Mouse (Mus musculus) embryonic stem cell, embryonic (primary cell): ENCODE measurements around the gene Isg20.

Source experiments
- CTCF ChIA-PET, 4 experiments: fragments of 300-600 bp in 2 of 4; fragments of 350-600 bp in 2 of 4; sonication (Branson Sonifier 250); formaldehyde crosslinking; loops; one replicate each; lab custom pipeline; 2022; ENCODE audit warnings: inconsistent platforms in 2 of 4; lab: Charles Lee
- POLR2A ChIA-PET, 4 experiments: fragments of 300-600 bp in 2 of 4; fragments of 350-600 bp in 2 of 4; sonication (Branson Sonifier 250); formaldehyde crosslinking; loops; one replicate each; lab custom pipeline; 2022; ENCODE audit warnings: antibody characterized with exemption in 4 of 4, inconsistent platforms in 1 of 4; lab: Charles Lee

Gene Isg20

GRCm38 (mm10) chr7:78893917-78894316 is 19.3 kb upstream of the Isg20 start:
- CTCF ChIA-PET = interaction anchor here in 1 of 4 experiments (1.4 to 2.0 kb wide), 2 partner anchors 17 to 103 kb away, joined by 3 to 6 read pairs; no protein-coding TSS in a partner anchor
- POLR2A ChIA-PET = interaction anchor here in 3 of 4 experiments (0.7 to 7.2 kb wide), 15 partner anchors 10 to 122 kb away, joined by 3 to 122 read pairs (median 18); partner anchors contain the start of genes Isg20 (in 2 of the 3), Mrpl46 (in 2 of the 3), Det1 (in 1 of the 3) and Mrps11 (in 1 of the 3)

- POLR2A ChIA-PET = interaction anchor here (0.7 to 7.2 kb wide), 55 partner anchors 8 to 1603 kb away, joined by 3 to 122 read pairs (median 6); partner anchors contain the start of genes Det1 (in 3 of the 4), Mrpl46 (in 3 of the 4), Mrps11 (in 3 of the 4) and Isg20 (in 2 of the 4)
- CTCF ChIA-PET = interaction anchor here in 3 of 4 experiments (0.6 to 2.2 kb wide), 10 partner anchors 16 to 256 kb away, joined by 3 to 8 read pairs (median 6); partner anchors contain the start of gene Det1 (in 1 of the 3)
These were observed 18.1 kb upstream of the Isg20 start for GRCm38 (mm10) chr7:78895021-78895652.

- ChIA-PET CTCF (interaction anchor here in 3 of 4 experiments (0.7 to 2.2 kb wide), 12 partner anchors 15 to 450 kb away, joined by 3 to 16 read pairs (median 5); partner anchors contain the start of gene Det1 (in 2 of the 3)), POLR2A (interaction anchor here (0.6 to 7.2 kb wide), 69 partner anchors 9 to 1602 kb away, joined by 3 to 122 read pairs (median 5); partner anchors contain the start of genes Det1 (in 3 of the 4), Mrpl46 (in 3 of the 4), Mrps11 (in 3 of the 4) and Isg20 (in 2 of the 4))
These were observed 17.4 kb upstream of the Isg20 start, which contains the start of gene Aen for GRCm38 (mm10) chr7:78895653-78896333. Aen (plus strand) TSS chr7:78895854.

- POLR2A ChIA-PET = interaction anchor here in 3 of 4 experiments (0.7 to 7.2 kb wide), 21 partner anchors 8 to 658 kb away, joined by 3 to 122 read pairs (median 10); partner anchors contain the start of genes Isg20 (in 2 of the 3), Det1 (in 1 of the 3), Mrpl46 (in 1 of the 3) and Mrps11 (in 1 of the 3)
- CTCF ChIA-PET = interaction anchor here in 3 of 4 experiments (0.5 to 2.2 kb wide), 7 partner anchors 8 to 183 kb away, joined by 3 to 16 read pairs (median 4); partner anchors contain the start of gene Det1 (in 1 of the 3)
These were observed 15.7 kb upstream of the Isg20 start for GRCm38 (mm10) chr7:78897567-78897966.

GRCm38 (mm10) chr7:78903174-78903870 is 9.9 kb upstream of the Isg20 start:
- POLR2A ChIA-PET = interaction anchor here in 2 of 4 experiments (0.9 to 1.5 kb wide), 5 partner anchors 8 to 16 kb away, joined by 3 to 8 read pairs (median 4); no protein-coding TSS in a partner anchor
- CTCF ChIA-PET = no interaction called here

GRCm38 (mm10) chr7:78904175-78904574 is 9.0 kb upstream of the Isg20 start:
- ChIA-PET CTCF (no interaction called here), POLR2A (interaction anchor here in 3 of 4 experiments (0.9 to 5.8 kb wide), 6 partner anchors 7 to 17 kb away, joined by 3 to 113 read pairs (median 22); partner anchors contain the start of gene Aen (in 3 of the 3))

- ChIA-PET CTCF (interaction anchor here in 1 of 4 experiments (0.5 to 1.0 kb wide), 2 partner anchors 11 to 12 kb away, joined by 3 to 4 read pairs; no protein-coding TSS in a partner anchor), POLR2A (interaction anchor here in 3 of 4 experiments (0.9 to 9.9 kb wide), 5 partner anchors 12 to 171 kb away, joined by 3 to 122 read pairs (median 41); partner anchors contain the start of gene Aen (in 3 of the 3))
These were observed 4.2 kb upstream of the Isg20 start for GRCm38 (mm10) chr7:78909026-78909425.

GRCm38 (mm10) chr7:78910336-78911098 is 2.7 kb upstream of the Isg20 start:
- CTCF ChIA-PET = interaction anchor here (0.5 to 1.9 kb wide), 24 partner anchors 9 to 626 kb away, joined by 3 to 16 read pairs (median 4); partner anchors contain the start of genes Acan (in 2 of the 4), Aen (in 1 of the 4) and Det1 (in 1 of the 4)

GRCm38 (mm10) chr7:78911209-78911608 is 2.0 kb upstream of the Isg20 start:
- CTCF ChIA-PET = interaction anchor here (0.5 to 1.9 kb wide), 23 partner anchors 8 to 625 kb away, joined by 3 to 16 read pairs (median 4); partner anchors contain the start of genes Acan (in 2 of the 4), Aen (in 1 of the 4) and Det1 (in 1 of the 4)
- POLR2A ChIA-PET = interaction anchor here (0.5 to 9.9 kb wide), 27 partner anchors 7 to 585 kb away, joined by 3 to 122 read pairs (median 4); partner anchors contain the start of genes Aen (in 3 of the 4) and Acan (in 1 of the 4)

More at GRCm38 (mm10) chr7:78910336-78911098, 2.7 kb upstream of the Isg20 start:
- POLR2A ChIA-PET = interaction anchor here (0.5 to 9.9 kb wide), 29 partner anchors 8 to 585 kb away, joined by 3 to 122 read pairs (median 4); partner anchors contain the start of genes Aen (in 3 of the 4), Acan (in 1 of the 4) and Det1 (in 1 of the 4)

- CTCF ChIA-PET = interaction anchor here (0.5 to 2.0 kb wide), 6 partner anchors 78 to 748 kb away, joined by 3 to 10 read pairs (median 3); partner anchors contain the start of gene Ticrr (in 1 of the 4)
- POLR2A ChIA-PET = interaction anchor here (0.6 to 9.9 kb wide), 15 partner anchors 10 to 734 kb away, joined by 3 to 122 read pairs (median 4); partner anchors contain the start of genes Aen (in 3 of the 4), Mrpl46 (in 1 of the 4) and Mrps11 (in 1 of the 4)
These were observed 811 bp upstream of the Isg20 start for GRCm38 (mm10) chr7:78912253-78912973.

- POLR2A ChIA-PET = interaction anchor here in 3 of 4 experiments (0.6 to 9.9 kb wide), 8 partner anchors 9 to 789 kb away, joined by 3 to 122 read pairs (median 3); partner anchors contain the start of gene Aen (in 2 of the 3)
- CTCF ChIA-PET = interaction anchor here in 3 of 4 experiments (0.6 to 2.0 kb wide), 4 partner anchors 9 to 145 kb away, joined by 3 to 10 read pairs (median 3); no protein-coding TSS in a partner anchor
These were observed 673 bp downstream of the Isg20 start for GRCm38 (mm10) chr7:78913649-78914544.

- ChIA-PET POLR2A (interaction anchor here in 3 of 4 experiments (0.8 to 9.9 kb wide), 4 partner anchors 10 to 113 kb away, joined by 3 to 122 read pairs (median 36); partner anchors contain the start of gene Aen (in 2 of the 3)), CTCF (interaction anchor here in 1 of 4 experiments (0.6 kb wide), 1 partner anchor 9 kb away, joined by 3 read pairs; no protein-coding TSS in a partner anchor)
These were observed 1.3 kb downstream of the Isg20 start for GRCm38 (mm10) chr7:78914545-78914845.

GRCm38 (mm10) chr7:78914896-78915510 is 1.8 kb downstream of the Isg20 start:
- ChIA-PET CTCF (no interaction called here), POLR2A (interaction anchor here in 3 of 4 experiments (0.5 to 9.9 kb wide), 5 partner anchors 10 to 113 kb away, joined by 3 to 122 read pairs (median 5); partner anchors contain the start of gene Aen (in 2 of the 3))
